Mouse (Mus musculus) right cerebral cortex, postnatal 14 days (tissue): ENCODE measurements at regions not wholly inside any gene's neighbourhood (a gene's known extent, or its start where the extent isn't known, plus 50 kb on each side); places are given as distances from the start of the nearest gene placed in this dataset.

Experiments used
- DNase-seq: peaks from one replicate; pipeline ENCODE4 v3.0.0; 2022

GRCm38 (mm10) chr1:121842381-121843075, 274.7 kb upstream of the Ddx18 start:
- DNase-seq = no peak

GRCm38 (mm10) chr1:121833559-121833958, 265.8 kb upstream of the Ddx18 start:
- no peak for DNase-seq

GRCm38 (mm10) chr1:121830242-121830641, 262.5 kb upstream of the Ddx18 start:
- no peak for DNase-seq

- DNase-seq = no peak
Measured at GRCm38 (mm10) chr1:121822950-121823349, 255.2 kb upstream of the Ddx18 start.

- DNase-seq = no peak
Measured at GRCm38 (mm10) chr1:121803338-121803737, 235.5 kb upstream of the Ddx18 start.

GRCm38 (mm10) chr1:121802476-121802875, 234.7 kb upstream of the Ddx18 start:
- DNase-seq = no peak

- DNase-seq = no peak
Measured at GRCm38 (mm10) chr1:121798502-121798901, 230.7 kb upstream of the Ddx18 start.

- no peak for DNase-seq
Measured at GRCm38 (mm10) chr1:121795024-121795786, 227.4 kb upstream of the Ddx18 start.

- DNase-seq = no peak
Measured at GRCm38 (mm10) chr1:121785631-121786030, 217.8 kb upstream of the Ddx18 start.

- no peak for DNase-seq
Measured at GRCm38 (mm10) chr1:121773988-121774387, 206.2 kb upstream of the Ddx18 start.

GRCm38 (mm10) chr1:121771444-121771843, 203.7 kb upstream of the Ddx18 start:
- no peak for DNase-seq

GRCm38 (mm10) chr1:121770936-121771335, 203.1 kb upstream of the Ddx18 start:
- DNase-seq = no peak

GRCm38 (mm10) chr1:121760086-121760485, 192.3 kb upstream of the Ddx18 start:
- DNase-seq = no peak

- DNase-seq = no peak
Measured at GRCm38 (mm10) chr1:121745181-121745580, 177.4 kb upstream of the Ddx18 start.

- no peak for DNase-seq
Measured at GRCm38 (mm10) chr1:121735113-121735719, 167.4 kb upstream of the Ddx18 start.

GRCm38 (mm10) chr1:121734456-121735112, 166.8 kb upstream of the Ddx18 start:
- no peak for DNase-seq

- no peak for DNase-seq
Measured at GRCm38 (mm10) chr1:121709317-121709860, 141.6 kb upstream of the Ddx18 start.

GRCm38 (mm10) chr1:121708301-121708700, 140.5 kb upstream of the Ddx18 start:
- DNase-seq = peak; percentile 30

GRCm38 (mm10) chr1:121701826-121702225, 134.0 kb upstream of the Ddx18 start:
- no peak for DNase-seq

- no peak for DNase-seq
Measured at GRCm38 (mm10) chr1:121653901-121654300, 86.1 kb upstream of the Ddx18 start.

GRCm38 (mm10) chr1:121650071-121650470, 82.3 kb upstream of the Ddx18 start:
- no peak for DNase-seq

- DNase-seq = no peak
Measured at GRCm38 (mm10) chr1:121631466-121631865, 63.7 kb upstream of the Ddx18 start.

GRCm38 (mm10) chr1:121620262-121620661, 52.5 kb upstream of the Ddx18 start:
- no peak for DNase-seq
